Mouse (Mus musculus): ENCODE results near the gene Arhgef1. TPM values are rescaled to one million over a fixed set of nuclear protein-coding genes. Genes with fewer than 3 reads are reported as not detected.

Gene Arhgef1
- polyA plus RNA-seq, 2 experiments from 2014 or later, result 166 to 183 TPM

GRCm38 (mm10) chr7:24947316-24948048 lies 44.8 kb downstream of the Arhgef1 start:
- ATAC-seq, result no peak

- ATAC-seq, result no peak
These were observed 46.1 kb downstream of the Arhgef1 start for GRCm38 (mm10) chr7:24948774-24949173.

DNA sequence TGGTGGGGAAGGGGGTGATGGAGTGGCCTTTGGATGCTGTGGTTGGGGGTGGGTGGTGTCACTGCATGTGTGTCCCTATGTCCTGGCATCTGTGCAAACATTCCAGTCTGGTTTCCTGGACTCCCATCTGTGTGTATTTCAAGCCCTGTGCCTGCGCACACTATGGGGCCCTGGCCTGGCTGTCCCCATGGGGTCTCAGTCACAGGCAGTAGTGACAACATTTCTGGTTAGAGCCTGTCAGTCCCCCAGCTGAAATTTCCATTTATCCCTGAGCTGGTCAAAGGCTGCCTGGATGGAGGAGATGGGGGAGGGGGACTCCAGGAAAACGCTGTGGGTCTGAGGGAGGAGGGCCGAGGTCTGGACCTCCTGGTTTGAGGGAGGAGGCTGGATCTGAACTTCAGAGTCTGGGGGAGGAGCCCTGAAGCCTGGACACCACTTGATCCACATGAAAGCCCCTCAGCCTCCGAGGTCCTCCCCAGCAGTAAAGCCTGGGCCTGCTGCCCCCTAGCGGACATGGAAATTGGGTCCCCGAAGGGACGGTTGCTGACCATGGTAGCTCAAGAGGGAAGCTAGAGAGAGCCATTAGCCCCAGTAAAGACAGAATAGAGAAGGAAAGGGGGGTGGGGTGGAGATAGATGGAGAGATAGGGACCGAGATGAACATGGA lies 47.4 kb downstream of the Arhgef1 start:
- ATAC-seq, result peak; percentile 59

DNA sequence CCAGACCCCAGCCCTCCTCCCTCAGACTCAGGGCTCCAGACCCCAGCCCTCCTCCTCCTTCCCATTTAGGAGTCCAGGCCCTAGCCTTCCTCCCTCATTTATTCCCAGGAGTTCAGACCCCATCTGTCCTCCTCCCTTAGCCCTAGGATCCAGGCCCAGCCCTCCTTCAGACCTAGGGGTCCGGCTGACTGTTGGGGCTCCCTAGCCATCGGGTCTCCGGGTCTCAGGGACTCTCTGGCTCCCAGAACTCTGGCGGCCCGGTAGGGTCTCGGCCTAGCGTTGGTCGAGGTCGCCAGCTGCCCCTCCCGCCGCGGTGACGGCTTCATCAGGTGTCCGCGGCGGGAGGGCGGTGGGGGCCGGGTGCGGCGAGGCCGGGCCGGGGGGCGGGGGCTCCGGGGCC lies 51.3 kb downstream of the Arhgef1 start:
- ATAC-seq, result no peak

DNA sequence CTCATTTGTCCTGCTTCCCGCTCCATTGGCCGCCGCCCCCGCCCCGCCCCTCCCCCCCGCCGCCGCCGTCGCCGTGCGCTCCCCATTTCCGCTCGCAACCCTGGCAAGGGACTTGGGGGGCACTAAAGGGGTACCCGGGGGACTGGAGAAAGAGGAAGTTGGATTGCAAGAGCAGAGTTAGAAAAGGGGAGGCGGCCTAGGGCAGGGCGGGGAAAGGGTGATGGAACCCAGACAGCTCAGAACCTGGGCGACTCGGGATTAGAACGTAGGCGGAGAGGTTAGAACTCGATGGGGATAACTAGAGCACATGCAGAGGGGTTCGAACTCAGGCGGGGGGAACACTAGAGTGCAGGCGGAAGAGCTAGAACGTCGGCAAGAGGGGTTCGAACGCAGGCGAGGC lies 51.7 kb downstream of the Arhgef1 start:
- ATAC-seq, result peak; percentile 74

GRCm38 (mm10) chr7:24955226-24955625 lies 52.5 kb downstream of the Arhgef1 start:
- ATAC-seq, result no peak

- no peak for ATAC-seq
These were observed 61.6 kb downstream of the Arhgef1 start for GRCm38 (mm10) chr7:24964288-24964687.

DNA sequence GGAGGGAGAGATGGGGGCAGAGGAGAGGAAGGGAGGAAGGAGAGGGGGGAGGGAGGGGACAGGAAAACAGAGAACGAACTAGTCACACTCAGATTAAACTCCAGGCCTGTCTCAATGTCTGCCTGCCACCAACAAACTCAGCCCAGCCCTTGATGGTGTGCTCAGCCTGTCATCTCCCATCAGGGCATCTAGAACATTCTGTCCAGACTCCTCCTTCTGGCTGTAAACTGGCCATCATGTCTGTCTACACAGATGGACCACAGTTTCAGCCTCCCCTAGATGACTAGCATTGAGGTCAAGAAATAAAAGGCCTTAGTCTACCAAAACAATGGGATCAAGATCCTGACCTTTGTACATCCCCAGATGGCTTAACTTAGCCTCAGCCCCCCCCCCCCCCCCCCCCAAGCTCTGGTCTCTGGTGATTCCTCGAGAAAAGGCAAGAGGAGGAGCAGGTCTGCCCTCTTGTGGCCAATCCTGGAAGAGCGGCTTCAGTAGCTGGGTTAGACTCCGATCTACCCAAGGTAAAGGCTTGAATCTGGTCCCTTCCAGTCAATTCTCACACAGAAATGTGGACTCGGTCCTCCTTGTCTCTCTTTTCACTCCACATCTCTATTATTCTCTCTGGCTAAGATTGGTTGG lies 62.3 kb downstream of the Arhgef1 start:
- peak; percentile 66 for ATAC-seq

GRCm38 (mm10) chr7:24967966-24968365 lies 65.3 kb downstream of the Arhgef1 start:
- no peak for ATAC-seq

DNA sequence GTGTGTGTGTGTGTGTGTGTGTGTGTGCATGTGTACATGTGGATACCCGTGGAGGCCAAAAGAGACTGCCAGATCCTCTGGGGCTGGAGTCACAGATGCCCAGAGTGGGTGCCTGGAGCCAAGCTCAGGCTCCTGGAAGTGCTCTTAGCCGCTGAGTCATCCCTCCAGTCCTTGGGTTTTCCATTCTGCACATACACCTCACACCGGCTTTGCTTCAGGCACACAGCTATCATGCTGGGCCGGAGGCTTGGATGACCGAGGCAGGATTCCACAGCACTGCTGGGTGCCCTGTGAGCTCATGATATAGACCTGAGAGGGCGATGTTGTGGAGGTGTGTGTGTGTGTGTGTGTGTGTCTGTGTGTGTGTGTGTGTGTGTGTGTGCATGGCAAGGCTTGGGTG lies 65.8 kb downstream of the Arhgef1 start:
- ATAC-seq, result no peak

DNA sequence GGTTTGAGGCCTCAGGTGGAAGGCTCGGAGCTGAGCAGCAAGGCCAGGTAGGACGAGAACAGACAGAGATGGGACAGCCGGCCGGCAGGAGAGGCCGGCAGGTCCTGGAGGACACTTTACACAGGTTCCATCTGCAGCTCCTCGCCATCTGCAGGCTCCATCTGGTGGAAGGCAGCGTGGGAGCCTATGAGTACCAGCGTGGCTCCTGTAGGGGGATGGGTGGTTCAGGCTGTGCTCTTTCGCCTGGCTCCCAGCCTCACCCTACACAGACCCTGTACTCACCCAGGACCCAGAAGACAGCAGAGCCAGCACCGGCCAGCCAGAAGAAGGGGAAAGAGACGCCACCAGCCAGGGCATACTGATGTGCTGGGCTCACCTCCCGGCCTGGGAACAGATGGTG lies 67.1 kb downstream of the Arhgef1 start:
- no peak for ATAC-seq

GRCm38 (mm10) chr7:24970341-24970740 lies 67.6 kb downstream of the Arhgef1 start:
- ATAC-seq, result no peak

DNA sequence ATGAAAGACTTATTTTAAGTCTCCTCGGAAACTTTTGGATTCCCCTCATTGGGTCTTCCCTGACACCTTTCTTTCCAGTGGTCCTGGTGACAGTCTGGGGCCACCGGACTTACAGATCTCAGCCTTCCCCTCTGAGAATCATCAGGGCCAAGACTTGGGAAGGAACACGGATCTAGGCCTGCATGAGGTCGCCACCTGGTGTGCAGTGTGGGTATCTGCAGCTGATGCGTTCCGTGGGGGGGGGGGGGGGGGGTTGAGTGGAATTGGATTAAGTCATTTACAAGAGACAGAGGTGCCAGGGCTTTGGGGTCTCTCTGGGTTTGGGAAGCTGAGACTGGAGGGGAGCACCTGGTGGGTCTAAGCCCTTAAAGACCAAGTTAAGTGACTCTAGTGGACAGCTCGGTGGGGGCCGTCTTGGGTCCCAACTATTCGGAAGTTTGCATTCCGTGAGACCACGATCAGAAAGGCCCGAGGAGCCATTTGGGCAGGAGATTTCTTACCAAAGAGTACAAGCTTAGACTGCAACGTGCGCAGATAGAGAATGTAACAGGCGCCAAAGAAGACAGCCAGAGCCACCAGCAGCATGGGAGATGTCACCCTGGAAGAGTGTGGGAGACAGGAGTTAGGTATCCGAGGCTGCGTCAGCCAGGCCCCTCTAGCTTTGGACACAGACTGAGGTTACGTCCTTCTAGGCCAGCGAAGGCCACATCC lies 68.7 kb downstream of the Arhgef1 start:
- peak; percentile 2 for ATAC-seq

DNA sequence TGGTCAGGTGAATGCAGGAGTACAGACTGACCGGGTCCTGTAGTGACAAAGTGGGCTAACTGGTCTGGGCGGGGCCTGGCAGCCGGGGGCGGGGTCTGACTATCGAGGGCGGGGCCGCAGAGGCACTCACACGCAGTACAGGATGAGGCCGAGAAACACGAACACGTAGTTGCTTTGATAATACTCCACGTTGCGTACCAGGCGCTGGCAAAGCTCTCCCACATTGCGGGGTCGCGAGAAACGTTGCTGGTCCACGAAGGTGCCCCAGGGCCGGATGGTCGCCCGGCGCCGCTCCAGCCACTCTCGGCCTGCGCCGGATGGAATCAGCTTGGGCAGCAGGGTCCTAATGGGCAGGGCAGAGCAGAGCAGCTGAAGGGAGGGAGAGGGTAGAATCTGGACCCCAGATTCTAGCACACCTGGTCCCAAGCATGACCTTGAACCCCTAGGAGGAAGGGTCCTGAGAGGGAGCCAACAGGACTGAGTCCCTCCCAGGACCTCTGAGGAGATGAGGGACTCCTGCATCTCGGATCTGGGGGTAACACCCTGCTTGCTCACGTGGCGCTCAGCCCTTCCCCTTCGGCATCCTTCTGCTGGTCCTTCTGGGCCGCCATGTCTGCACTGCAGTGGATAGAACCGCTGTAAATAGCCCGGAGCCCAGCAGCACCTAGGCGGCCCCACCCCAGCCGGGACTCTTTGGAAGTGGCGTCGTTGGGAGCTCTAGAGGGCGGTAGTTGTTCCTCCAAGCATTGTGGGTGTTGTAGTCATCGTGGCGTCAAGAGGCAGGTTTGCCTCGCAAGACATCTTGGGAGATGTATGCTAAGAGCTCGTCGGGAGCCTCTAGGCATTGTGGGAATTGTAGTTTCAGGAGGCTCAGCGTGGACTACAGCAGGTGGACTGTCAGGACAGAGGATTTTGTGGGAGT lies 69.5 kb downstream of the Arhgef1 start, which contains the start of gene Rabac1:
TSS of gene Rabac1 (minus strand) at position 783 of the 922 bp plus-strand sequence.
- ATAC-seq, result peak; percentile 91

DNA sequence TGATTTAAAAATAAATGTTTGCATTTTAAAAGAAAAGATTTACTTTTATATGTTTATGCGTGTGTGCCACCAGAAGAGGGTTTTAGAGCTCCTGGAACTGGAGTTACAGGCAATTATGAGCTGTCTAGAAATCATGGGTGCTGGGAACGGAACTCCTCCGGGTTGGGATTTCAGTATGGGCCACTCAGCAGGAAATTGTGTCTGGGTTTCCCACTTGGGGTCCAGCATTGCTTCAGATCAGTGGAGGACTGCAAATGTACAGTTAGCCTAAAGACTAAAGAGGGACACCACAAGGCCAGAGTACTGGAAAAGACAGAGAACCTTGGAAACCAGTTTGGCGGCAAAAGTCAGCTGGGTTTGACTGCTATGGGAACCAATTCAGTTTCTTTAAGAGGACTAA lies 70.5 kb downstream of the Arhgef1 start:
- ATAC-seq, result no peak

DNA sequence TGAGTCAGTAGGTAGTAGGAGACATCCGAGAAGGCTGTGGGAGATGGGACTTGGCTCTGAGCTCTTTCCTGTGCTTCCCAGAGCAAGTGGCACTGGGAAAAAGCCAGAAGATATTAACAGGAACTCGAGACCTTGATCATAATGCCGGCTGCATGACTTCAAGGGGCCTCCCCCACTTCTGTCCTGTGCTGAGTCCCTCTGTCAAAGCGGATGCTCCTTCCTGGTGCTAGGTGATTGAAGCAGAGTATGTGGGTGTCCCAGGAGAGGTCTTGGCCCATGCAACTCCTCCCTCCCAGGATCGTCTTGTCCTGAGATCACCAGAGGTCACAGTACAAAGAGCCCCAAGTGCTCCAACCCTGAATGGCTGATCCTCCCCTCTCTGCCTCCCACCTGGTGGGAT lies 71.2 kb downstream of the Arhgef1 start:
- ATAC-seq, result no peak

DNA sequence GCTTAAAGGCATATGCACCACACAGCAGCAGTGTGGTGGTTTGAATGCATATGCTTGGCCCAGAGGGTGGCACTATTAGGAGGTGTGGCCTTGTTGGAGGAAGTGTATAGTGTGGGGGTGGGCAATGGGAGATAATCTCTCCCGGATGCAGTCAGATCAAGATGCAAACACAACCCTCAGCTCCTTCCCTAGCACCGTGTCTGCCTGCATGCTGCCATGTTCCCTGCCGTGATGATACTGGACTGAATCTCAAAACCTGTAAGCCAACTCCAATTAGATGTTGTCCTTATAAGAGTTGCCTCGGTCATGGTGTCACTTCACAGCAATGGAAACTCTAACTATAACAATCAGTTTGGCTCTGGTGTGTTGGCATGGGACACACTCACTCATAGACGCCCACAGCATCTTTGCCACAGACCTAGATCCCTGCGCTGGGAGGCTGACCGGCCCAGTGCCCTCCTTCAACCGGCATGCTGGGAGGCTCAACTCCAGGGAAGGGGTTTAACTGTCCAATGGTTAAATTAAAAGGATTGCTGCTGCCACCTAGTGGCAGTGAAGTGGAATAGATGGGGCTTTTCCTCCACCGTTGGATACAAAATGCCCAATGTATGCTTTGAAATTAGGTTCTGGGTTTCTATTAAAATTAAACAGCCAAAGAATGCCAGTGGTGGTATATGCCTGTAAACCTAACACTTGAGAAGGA lies 72.3 kb downstream of the Arhgef1 start:
- peak; percentile 35 for ATAC-seq

All from CD4-positive, CD25-positive, alpha-beta regulatory T cell, adult 4 months (primary cell).